Mouse (Mus musculus) heart, postnatal 0 days (tissue): ENCODE data around the gene Gm7257.

Experiments used
- CTCF ChIP-seq: IDR thresholded peaks from 2 replicates; pipeline ENCODE4 v1.5.1; 2016; ENCODE audit warnings: antibody characterized with exemption, control low read depth, low read depth
- EP300 ChIP-seq: IDR thresholded peaks from 2 replicates; pipeline ENCODE4 v1.6.1; 2016; ENCODE audit warnings: antibody characterized with exemption, low read depth

DNA sequence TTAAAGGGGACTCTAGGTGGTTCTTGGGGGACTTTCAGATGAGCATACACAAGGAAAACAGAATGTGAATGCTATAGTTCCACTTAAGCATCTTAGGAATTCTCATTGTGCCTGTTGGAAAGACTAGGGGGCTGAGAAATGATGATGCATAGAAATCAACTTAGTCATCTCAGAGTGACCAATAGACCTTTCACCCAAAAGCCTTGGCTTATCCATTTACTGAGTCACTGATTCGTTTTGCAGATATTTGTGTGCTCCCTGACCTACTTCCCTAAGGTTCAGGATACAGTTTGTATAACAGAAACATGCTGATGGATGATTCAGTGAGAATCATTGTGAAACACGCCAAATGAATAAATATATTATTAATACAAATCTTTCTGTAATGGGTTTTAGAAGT, 28.7 kb upstream of the Gm7257 start:
- TF ChIP-seq CTCF (no peak), EP300 (no peak)
